Mouse (Mus musculus): Measurements from ENCODE around the gene Dennd5b. TPM values are rescaled to one million over a fixed set of nuclear protein-coding genes. Genes with fewer than 3 reads are reported as not detected.
"Not testable (repeated sequence)": the region's sequence is repeated elsewhere in the genome, so short reads cannot be mapped to it uniquely, and the experiment has no call there.

Dennd5b gene
- polyA plus RNA-seq, 1 experiment from 2014 or later: 11.0 TPM

DNA sequence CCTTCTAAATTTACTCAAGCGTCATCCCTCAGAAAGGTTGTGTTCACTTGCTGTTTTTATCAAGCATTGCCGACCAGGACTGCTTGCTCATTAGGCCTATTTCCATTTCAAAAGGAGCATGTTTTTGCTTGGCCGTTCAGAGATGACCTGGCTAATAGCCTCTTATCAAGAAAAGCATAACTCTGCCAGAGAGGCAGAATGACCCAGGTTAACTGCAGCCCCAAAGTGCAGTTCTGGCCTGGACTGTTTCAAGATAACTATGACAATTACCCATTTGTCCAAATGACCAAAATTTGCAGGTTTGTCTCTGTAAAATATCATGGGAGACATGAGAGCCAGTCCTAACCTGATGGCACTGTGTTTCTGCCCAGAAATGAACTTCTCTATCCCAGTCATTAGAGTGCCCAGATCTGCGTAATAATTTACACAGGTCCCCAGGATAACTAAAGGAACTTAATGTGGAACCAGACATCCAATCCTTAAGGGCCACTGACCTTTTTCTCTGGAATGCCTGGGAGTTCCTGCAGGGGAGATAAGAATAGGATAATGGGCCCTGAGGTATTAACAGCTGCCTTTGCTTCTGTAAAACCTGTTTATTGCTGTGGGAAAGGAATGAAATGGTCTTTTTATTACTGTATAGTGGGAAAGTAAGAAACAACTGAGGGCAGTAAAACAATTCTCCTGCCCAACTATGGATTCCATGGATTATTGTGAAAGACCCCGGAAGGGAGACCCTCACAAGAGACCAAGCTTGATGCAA is 33.1 kb upstream of the Dennd5b start:
- H3K9me3 ChIP-seq (ENCODE audit: control insufficient read depth, low read length): no peaks in the 10 kb centered on the region
- H3K4me1 ChIP-seq (ENCODE audit: control insufficient read depth, insufficient read depth, low read depth, low read length): no peaks in the 10 kb centered on the region
- no peak overlapping the region for H3K4me3 ChIP-seq (ENCODE audit: low read length)
- no peak overlapping the region for H3K4me2 ChIP-seq (ENCODE audit: low read length)
- H3K9ac ChIP-seq (ENCODE audit: low read depth, low read length): no peak overlapping the region
- H3K36me3 ChIP-seq (ENCODE audit: control insufficient read depth, insufficient read depth, low read length): no peaks in the 10 kb centered on the region
- ATAC-seq: no peak
- no peaks in the 10 kb centered on the region for H3K27me3 ChIP-seq (replicated peaks; ENCODE audit: control insufficient read depth, insufficient read depth, low read length)
- no peak overlapping the region for H3K27ac ChIP-seq (ENCODE audit: low read depth, low read length)
- WGBS: 33% methylated on average over 5 of the region's 5 CpGs

DNA sequence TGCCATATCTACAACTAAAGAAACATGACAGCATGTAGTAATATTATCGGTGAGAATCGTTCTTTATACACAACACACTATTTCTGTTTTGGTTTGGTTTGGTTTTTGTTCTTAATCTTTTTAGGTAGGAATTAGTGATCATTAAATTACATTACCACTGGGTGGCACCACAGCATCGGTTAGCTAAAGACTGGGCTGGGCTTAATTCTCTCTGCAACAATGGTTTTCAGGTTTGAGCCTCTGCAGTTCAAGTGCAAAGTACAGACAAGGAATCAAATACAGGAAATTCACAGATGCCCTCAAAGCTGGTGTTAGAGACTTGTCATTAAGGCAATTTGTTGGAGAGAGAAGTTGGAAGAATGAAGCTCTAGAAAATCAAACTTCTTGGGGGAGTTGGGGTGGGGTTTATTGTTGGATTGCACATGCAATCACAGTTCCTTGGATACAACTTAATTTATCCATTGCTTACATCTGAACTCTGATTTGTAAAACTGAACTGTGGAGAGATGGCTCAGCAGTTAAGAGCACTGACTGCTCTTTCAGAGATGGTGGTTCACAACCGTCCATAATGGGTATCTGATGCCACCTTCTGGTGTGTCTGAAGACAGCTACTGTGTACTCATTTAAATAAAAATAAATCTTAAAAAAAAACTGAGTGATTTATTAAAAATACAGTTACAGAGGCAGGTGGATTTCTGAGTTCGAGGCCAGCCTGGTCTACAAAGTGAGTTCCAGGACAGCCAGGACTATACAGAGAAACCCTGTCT is 31.0 kb upstream of the Dennd5b start:
- Histone ChIP-seq H3K27me3 (replicated peaks; ENCODE audit: control insufficient read depth, insufficient read depth, low read length) (no peaks in the 10 kb centered on the region), H3K27ac (ENCODE audit: low read depth, low read length) (no peak overlapping the region), H3K9me3 (ENCODE audit: control insufficient read depth, low read length) (no peaks in the 10 kb centered on the region), H3K4me3 (ENCODE audit: low read length) (no peak overlapping the region), H3K4me2 (ENCODE audit: low read length) (no peak overlapping the region), H3K4me1 (ENCODE audit: control insufficient read depth, insufficient read depth, low read depth, low read length) (no peaks in the 10 kb centered on the region), H3K9ac (ENCODE audit: low read depth, low read length) (no peak overlapping the region), H3K36me3 (ENCODE audit: control insufficient read depth, insufficient read depth, low read length) (no peaks in the 10 kb centered on the region)
- 29% methylated on average over 5 of the region's 5 CpGs for WGBS
- ATAC-seq: peak; percentile 78

DNA sequence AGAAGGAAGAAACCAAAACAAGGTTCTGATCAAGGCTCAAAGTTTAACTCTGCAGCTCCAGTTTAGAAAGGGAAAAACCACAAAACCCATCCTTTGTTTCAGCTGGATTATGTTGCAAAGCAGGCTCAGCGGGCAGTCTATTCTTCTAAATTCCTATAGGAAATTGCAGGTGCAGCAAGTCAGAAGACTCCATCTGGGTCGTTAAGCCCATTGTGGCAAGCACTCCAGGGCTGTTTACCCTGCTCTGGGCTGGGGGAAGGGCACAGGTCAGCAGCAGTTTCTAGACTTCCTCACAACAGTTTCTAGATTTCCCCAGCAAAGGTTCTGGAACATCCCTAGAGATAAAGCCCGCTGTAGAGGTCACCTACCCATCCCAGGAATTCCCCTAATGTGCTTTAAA is 29.6 kb upstream of the Dennd5b start:
- Histone ChIP-seq H3K36me3 (ENCODE audit: control insufficient read depth, insufficient read depth, low read length) (no peaks in the 10 kb centered on the region), H3K27me3 (replicated peaks; ENCODE audit: control insufficient read depth, insufficient read depth, low read length) (no peaks in the 10 kb centered on the region), H3K9me3 (ENCODE audit: control insufficient read depth, low read length) (no peaks in the 10 kb centered on the region), H3K27ac (ENCODE audit: low read depth, low read length) (no peak overlapping the region), H3K4me2 (ENCODE audit: low read length) (no peak overlapping the region), H3K9ac (ENCODE audit: low read depth, low read length) (no peak overlapping the region), H3K4me1 (ENCODE audit: control insufficient read depth, insufficient read depth, low read depth, low read length) (no peaks in the 10 kb centered on the region), H3K4me3 (ENCODE audit: low read length) (no peak overlapping the region)
- 0 out of 2 replicates have a peak, but pooled peaks have one; percentile 4 for ATAC-seq
- 10% methylated on average over 3 of the region's 3 CpGs for WGBS

DNA sequence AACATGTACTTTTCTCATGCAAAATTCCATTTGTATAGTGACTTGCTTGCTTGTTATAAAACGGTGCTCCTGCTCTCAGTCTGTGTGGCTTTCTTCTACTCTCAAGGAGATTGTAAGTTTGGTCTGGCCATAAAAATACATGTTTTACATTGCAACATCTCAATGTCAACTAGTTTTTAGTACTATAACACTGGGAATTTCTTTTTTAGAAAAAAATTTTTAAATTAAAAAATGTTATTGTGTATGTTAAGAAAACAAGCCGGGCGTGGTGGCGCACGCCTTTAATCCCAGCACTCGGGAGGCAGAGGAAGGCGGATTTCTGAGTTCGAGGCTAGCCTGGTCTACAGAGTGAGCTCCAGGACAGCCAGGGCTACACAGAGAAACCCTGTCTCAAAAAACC is 28.4 kb upstream of the Dennd5b start, which contains the start of gene Gm10203:
Gene Gm10203 (plus strand): TSS at position 301 of the 400 bp plus-strand sequence.
- H3K9me3 ChIP-seq (ENCODE audit: control insufficient read depth, low read length); H3K4me3 ChIP-seq (ENCODE audit: low read length); ATAC-seq; H3K36me3 ChIP-seq (ENCODE audit: control insufficient read depth, insufficient read depth, low read length); H3K9ac ChIP-seq (ENCODE audit: low read depth, low read length); H3K27ac ChIP-seq (ENCODE audit: low read depth, low read length); H3K4me2 ChIP-seq (ENCODE audit: low read length); H3K27me3 ChIP-seq (replicated peaks; ENCODE audit: control insufficient read depth, insufficient read depth, low read length); H3K4me1 ChIP-seq (ENCODE audit: control insufficient read depth, insufficient read depth, low read depth, low read length): not testable (repeated sequence)
- 83% methylated on average over 8 of the region's 8 CpGs for WGBS

DNA sequence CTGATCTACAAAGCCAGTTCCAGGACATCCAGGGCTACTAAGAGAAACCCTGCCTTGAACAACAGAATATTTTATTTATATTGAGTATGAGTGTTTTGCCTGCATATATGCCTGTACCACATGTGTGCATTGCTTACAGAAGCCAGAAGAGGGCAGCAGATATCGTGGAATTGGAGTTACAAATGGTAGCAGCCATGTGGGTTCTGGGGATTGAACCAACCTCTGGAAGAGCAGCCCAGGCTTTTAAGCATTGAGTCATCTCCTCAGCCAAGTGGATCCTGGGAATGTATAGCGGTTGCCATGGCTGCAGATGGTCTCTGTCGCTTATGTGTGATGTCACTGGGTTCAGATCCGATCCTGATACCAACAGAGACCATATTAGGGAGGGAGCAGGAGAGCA is 25.2 kb upstream of the Dennd5b start:
- WGBS: 58% methylated on average over 4 of the region's 4 CpGs
- no peaks in the 10 kb centered on the region for H3K27me3 ChIP-seq (replicated peaks; ENCODE audit: control insufficient read depth, insufficient read depth, low read length)
- no peak overlapping the region for H3K4me3 ChIP-seq (ENCODE audit: low read length)
- H3K4me1 ChIP-seq (ENCODE audit: control insufficient read depth, insufficient read depth, low read depth, low read length): no peaks in the 10 kb centered on the region
- no peaks in the 10 kb centered on the region for H3K9me3 ChIP-seq (ENCODE audit: control insufficient read depth, low read length)
- no peak overlapping the region for H3K9ac ChIP-seq (ENCODE audit: low read depth, low read length)
- no peak for ATAC-seq
- no peaks in the 10 kb centered on the region for H3K36me3 ChIP-seq (ENCODE audit: control insufficient read depth, insufficient read depth, low read length)
- H3K4me2 ChIP-seq (ENCODE audit: low read length): no peak overlapping the region
- H3K27ac ChIP-seq (ENCODE audit: low read depth, low read length): no peak overlapping the region

DNA sequence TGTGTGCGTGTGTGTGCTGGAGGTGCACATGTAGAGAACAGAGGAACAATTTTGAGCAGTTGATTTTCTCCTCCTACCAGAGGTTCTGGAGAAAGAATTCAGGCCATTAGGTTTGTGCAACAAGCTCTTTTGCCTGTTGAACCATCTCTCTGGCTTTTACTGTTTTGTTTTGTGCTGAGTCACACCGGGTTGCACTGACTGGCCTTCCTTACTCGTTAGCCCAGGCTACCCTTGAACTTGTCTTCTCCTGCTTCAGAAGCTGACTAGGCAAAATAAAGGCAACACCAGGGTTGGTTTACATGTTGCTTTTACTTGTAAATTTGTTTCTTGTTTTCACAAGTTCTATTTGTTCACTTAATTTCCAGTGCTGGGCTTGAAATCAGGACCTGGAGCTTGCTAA is 21.6 kb upstream of the Dennd5b start:
- Histone ChIP-seq H3K4me3 (ENCODE audit: low read length) (no peak overlapping the region), H3K36me3 (ENCODE audit: control insufficient read depth, insufficient read depth, low read length) (no peaks in the 10 kb centered on the region), H3K27me3 (replicated peaks; ENCODE audit: control insufficient read depth, insufficient read depth, low read length) (no peaks in the 10 kb centered on the region), H3K4me1 (ENCODE audit: control insufficient read depth, insufficient read depth, low read depth, low read length) (no peaks in the 10 kb centered on the region), H3K9ac (ENCODE audit: low read depth, low read length) (no peak overlapping the region), H3K9me3 (ENCODE audit: control insufficient read depth, low read length) (no peaks in the 10 kb centered on the region), H3K27ac (ENCODE audit: low read depth, low read length) (no peak overlapping the region), H3K4me2 (ENCODE audit: low read length) (no peak overlapping the region)
- 91% methylated on average over 3 of the region's 3 CpGs for WGBS
- ATAC-seq: no peak

DNA sequence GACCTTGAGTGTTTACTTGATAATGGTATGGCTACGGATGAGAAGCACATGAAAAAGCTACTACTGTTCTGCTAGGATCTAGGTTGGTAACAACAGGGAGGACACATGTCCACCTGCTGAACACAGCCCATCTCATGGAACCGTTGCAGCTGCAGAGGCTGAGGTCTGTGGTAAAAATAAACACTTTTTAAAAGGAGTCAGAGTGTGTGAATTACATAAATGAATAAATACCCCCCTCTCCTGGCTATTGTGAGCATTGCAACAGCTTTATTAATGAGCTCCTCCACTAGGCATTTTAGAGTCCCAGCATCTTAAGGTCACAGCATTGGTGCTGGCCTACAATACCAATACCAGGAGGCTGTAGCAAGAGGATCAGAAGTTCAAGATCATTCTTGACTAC is 18.4 kb upstream of the Dennd5b start:
- Histone ChIP-seq H3K36me3 (ENCODE audit: control insufficient read depth, insufficient read depth, low read length) (no peaks in the 10 kb centered on the region), H3K4me3 (ENCODE audit: low read length) (no peak overlapping the region), H3K27ac (ENCODE audit: low read depth, low read length) (no peak overlapping the region), H3K4me1 (ENCODE audit: control insufficient read depth, insufficient read depth, low read depth, low read length) (no peaks in the 10 kb centered on the region), H3K4me2 (ENCODE audit: low read length) (no peak overlapping the region), H3K27me3 (replicated peaks; ENCODE audit: control insufficient read depth, insufficient read depth, low read length) (no peaks in the 10 kb centered on the region), H3K9me3 (ENCODE audit: control insufficient read depth, low read length) (no peaks in the 10 kb centered on the region), H3K9ac (ENCODE audit: low read depth, low read length) (no peak overlapping the region)
- 43% methylated on average over 2 of the region's 2 CpGs for WGBS
- ATAC-seq: peak; percentile 69

DNA sequence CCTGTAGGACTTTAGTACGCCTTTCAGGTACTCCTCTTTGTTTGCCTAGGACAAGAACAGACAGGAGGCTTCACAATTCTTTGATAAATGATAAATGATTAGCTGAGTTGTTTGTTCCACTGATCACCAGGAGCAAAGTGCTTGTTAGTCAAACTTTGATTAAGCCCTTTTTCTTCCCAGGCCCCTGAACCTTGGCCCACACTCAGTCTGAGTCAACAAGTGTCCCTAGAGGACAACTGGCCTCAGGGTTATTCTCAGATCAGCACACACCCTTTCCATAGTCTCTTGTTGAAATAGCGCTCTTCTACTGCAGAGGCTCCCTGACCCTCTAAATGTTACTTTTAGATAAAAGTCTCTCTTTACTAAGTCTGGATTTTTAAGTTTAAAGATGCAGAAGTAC is 17.5 kb upstream of the Dennd5b start:
- Histone ChIP-seq H3K9ac (ENCODE audit: low read depth, low read length) (no peak overlapping the region), H3K4me3 (ENCODE audit: low read length) (no peak overlapping the region), H3K27ac (ENCODE audit: low read depth, low read length) (no peak overlapping the region), H3K4me2 (ENCODE audit: low read length) (no peak overlapping the region), H3K36me3 (ENCODE audit: control insufficient read depth, insufficient read depth, low read length) (no peaks in the 10 kb centered on the region), H3K27me3 (replicated peaks; ENCODE audit: control insufficient read depth, insufficient read depth, low read length) (no peaks in the 10 kb centered on the region), H3K9me3 (ENCODE audit: control insufficient read depth, low read length) (no peaks in the 10 kb centered on the region), H3K4me1 (ENCODE audit: control insufficient read depth, insufficient read depth, low read depth, low read length) (no peaks in the 10 kb centered on the region)
- ATAC-seq: no peak
- WGBS: 70% methylated on average over 2 of the region's 2 CpGs

DNA sequence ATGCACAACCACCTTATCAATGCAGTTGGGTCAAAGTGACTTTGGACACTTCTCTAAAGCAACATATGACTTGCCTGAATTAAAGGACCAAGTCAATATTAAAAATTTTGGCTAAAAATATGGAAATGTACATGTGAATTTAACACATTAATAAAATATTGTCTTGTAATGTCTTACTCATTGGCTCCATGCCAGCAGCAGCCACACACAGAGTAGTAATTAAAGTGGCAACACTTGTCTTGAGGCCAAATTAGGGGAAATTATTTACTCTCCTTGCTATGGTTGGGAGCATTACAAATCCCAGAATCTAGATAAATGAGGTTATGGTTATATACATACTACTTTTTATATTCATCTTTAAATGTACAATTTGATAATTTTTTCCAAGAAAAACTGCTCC is 15.5 kb upstream of the Dennd5b start:
- H3K4me1 ChIP-seq (ENCODE audit: control insufficient read depth, insufficient read depth, low read depth, low read length): no peaks in the 10 kb centered on the region
- no peaks in the 10 kb centered on the region for H3K36me3 ChIP-seq (ENCODE audit: control insufficient read depth, insufficient read depth, low read length)
- no peaks in the 10 kb centered on the region for H3K9me3 ChIP-seq (ENCODE audit: control insufficient read depth, low read length)
- no peak overlapping the region for H3K9ac ChIP-seq (ENCODE audit: low read depth, low read length)
- no peaks in the 10 kb centered on the region for H3K27me3 ChIP-seq (replicated peaks; ENCODE audit: control insufficient read depth, insufficient read depth, low read length)
- H3K4me3 ChIP-seq (ENCODE audit: low read length): no peak overlapping the region
- no peak overlapping the region for H3K27ac ChIP-seq (ENCODE audit: low read depth, low read length)
- no peak for ATAC-seq
- H3K4me2 ChIP-seq (ENCODE audit: low read length): no peak overlapping the region

All from hindbrain, embryonic 16.5 days (tissue).